Mouse (Mus musculus) myocyte (in vitro differentiated cells): ENCODE results near the gene D17H6S53E.

Experiments
- CEBPB ChIP-seq: IDR thresholded peaks from 2 replicates; pipeline ENCODE4 v1.6.1; 2011; ENCODE audit warnings: mild to moderate bottlenecking, moderate library complexity; ENCODE audit not compliant: poor library complexity, insufficient read depth, severe bottlenecking
- E2F4 ChIP-seq: IDR thresholded peaks from one replicate; pipeline ENCODE4 v1.6.1; 2011; ENCODE audit warnings: mild to moderate bottlenecking, control low read depth, moderate library complexity; ENCODE audit not compliant: insufficient read depth
- MAX ChIP-seq: IDR thresholded peaks from one replicate; pipeline ENCODE4 v1.6.1; 2011; ENCODE audit warnings: low read depth, mild to moderate bottlenecking, control low read depth
- MYOD1 ChIP-seq, 3 experiments: IDR thresholded peaks; one replicate each; pipeline ENCODE4 v1.6.1; 2011; ENCODE audit warnings: control low read depth in 2 of 3, low read depth in 2 of 3, mild to moderate bottlenecking in 2 of 3, moderate library complexity in 1 of 3; ENCODE audit not compliant: insufficient read length in 2 of 3, control insufficient read depth in 1 of 3
- MYOG ChIP-seq, 3 experiments: IDR thresholded peaks; one replicate each; pipeline ENCODE4 v1.6.1; 2011; ENCODE audit warnings: control low read depth in 2 of 3, low read depth in 2 of 3, mild to moderate bottlenecking in 2 of 3; ENCODE audit not compliant: insufficient read length in 2 of 3, control insufficient read depth in 1 of 3, insufficient read depth in 1 of 3
- POLR2A ChIP-seq: IDR thresholded peaks from one replicate; pipeline ENCODE4 v1.6.1; 2011; ENCODE audit warnings: low read depth, mild to moderate bottlenecking, control low read depth, moderate library complexity; ENCODE audit not compliant: insufficient read length
- TCF12 ChIP-seq: IDR thresholded peaks from one replicate; pipeline ENCODE4 v1.6.1; 2011; ENCODE audit warnings: mild to moderate bottlenecking, control low read depth; ENCODE audit not compliant: poor library complexity, insufficient read depth, severe bottlenecking
- TCF3 ChIP-seq: IDR thresholded peaks from one replicate; pipeline ENCODE4 v1.6.1; 2011; ENCODE audit warnings: low read depth, control low read depth; ENCODE audit not compliant: insufficient read length
- USF1 ChIP-seq: IDR thresholded peaks from one replicate; pipeline ENCODE4 v1.6.1; 2011; ENCODE audit warnings: low read depth, mild to moderate bottlenecking, control low read depth, moderate library complexity

- TF ChIP-seq POLR2A (no peak), TCF3 (no peak), E2F4 (no peak), MAX (no peak), USF1 (no peak), TCF12 (no peak), MYOD1 (IDR thresholded peaks at IDR 0.05; ENCODE audit: control insufficient read depth in 1 of 3, insufficient read length in 2 of 3, low read depth in 2 of 3) (no peak), CEBPB (no peak), MYOG (IDR thresholded peaks at IDR 0.05; ENCODE audit: control insufficient read depth in 1 of 3, insufficient read depth in 1 of 3, insufficient read length in 2 of 3, low read depth in 2 of 3) (no peak)
These were observed 29.0 kb upstream of the D17H6S53E start for GRCm38 (mm10) chr17:35097164-35097655.
